Mouse (Mus musculus): ENCODE measurements around the gene Cd200r1. TPM values are rescaled to one million over a fixed set of nuclear protein-coding genes. Genes with fewer than 3 reads are reported as not detected.
"Not testable (repeated sequence)": the region's sequence is repeated elsewhere in the genome, so short reads cannot be mapped to it uniquely, and the experiment has no call there.

The Cd200r1 gene
- polyA plus RNA-seq, 2 experiments = 1.1 to 2.7 TPM

DNA sequence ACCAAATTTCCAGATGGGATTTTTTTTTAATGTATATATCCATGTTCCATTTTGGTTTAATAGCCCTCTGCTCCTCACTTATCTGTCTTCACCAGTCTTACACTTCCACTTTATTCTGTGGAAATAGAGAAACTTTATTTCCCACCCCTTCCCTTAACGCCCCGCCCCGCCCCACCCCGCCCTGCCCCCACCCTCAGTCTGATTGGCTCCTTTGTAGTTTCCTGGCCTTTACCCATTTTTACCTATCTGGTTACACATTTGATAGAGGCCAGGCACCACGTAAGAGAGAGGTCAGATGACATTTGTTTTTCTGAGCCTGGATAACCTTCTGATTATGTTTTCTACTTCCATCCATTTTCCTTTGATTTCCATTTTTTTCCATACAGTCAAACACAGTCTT, 14.0 kb downstream of the Cd200r1 start:
- Histone ChIP-seq H3K36me3 (ENCODE audit: control insufficient read depth, insufficient read depth, low read length) (no peaks in the 10 kb centered on the region), H3K9ac (ENCODE audit: low read depth, low read length, severe bottlenecking) (no peak overlapping the region), H3K9me3 (ENCODE audit: control insufficient read depth, low read length) (no peaks in the 10 kb centered on the region), H3K4me2 (replicated peaks; ENCODE audit: low read depth, low read length, severe bottlenecking) (no peak overlapping the region), H3K4me1 (ENCODE audit: control insufficient read depth, insufficient read depth, low read length) (no peaks in the 10 kb centered on the region), H3K27me3 (ENCODE audit: control insufficient read depth, insufficient read depth, low read length) (no peaks in the 10 kb centered on the region), H3K4me3 (replicated peaks; ENCODE audit: low read length) (no peak overlapping the region), H3K27ac (replicated peaks; ENCODE audit: low read depth, low read length) (no peak overlapping the region)
- ATAC-seq (ENCODE audit: low FRiP score, low read depth) (no peak), DNase-seq (ENCODE audit: low spot score) (no peak)
- 81% methylated on average over 5 of the region's 5 CpGs for WGBS
- TF ChIP-seq POLR2A (IDR thresholded peaks at IDR 0.05; ENCODE audit: borderline replicate concordance, extremely low read depth, insufficient read depth, insufficient read length) = no peak

DNA sequence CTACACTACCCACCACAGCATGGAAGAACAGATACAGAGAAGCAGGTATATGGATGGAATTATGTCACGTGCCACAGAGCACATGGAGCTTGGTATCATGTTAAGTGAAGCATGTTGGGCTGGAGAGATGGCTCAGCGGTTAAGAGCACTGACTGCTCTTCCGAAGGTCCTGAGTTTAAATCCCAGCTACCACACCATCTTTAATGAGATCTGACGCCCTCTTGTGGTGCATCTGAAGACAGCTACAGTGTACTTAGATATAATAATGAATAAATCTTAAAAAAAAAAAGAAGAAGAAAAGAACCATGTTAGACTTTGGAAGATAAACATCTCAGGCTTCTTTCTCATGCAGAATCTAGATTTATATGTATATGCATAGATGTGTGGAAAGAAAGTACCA, 15.2 kb downstream of the Cd200r1 start:
- Histone ChIP-seq H3K27me3 (ENCODE audit: control insufficient read depth, insufficient read depth, low read length) (no peaks in the 10 kb centered on the region), H3K36me3 (ENCODE audit: control insufficient read depth, insufficient read depth, low read length) (no peaks in the 10 kb centered on the region), H3K9ac (ENCODE audit: low read depth, low read length, severe bottlenecking) (no peak overlapping the region), H3K4me2 (replicated peaks; ENCODE audit: low read depth, low read length, severe bottlenecking) (no peak overlapping the region), H3K27ac (replicated peaks; ENCODE audit: low read depth, low read length) (no peak overlapping the region), H3K9me3 (ENCODE audit: control insufficient read depth, low read length) (no peaks in the 10 kb centered on the region), H3K4me1 (ENCODE audit: control insufficient read depth, insufficient read depth, low read length) (no peaks in the 10 kb centered on the region), H3K4me3 (replicated peaks; ENCODE audit: low read length) (no peak overlapping the region)
- no peak for DNase-seq (ENCODE audit: low spot score)
- whole genome bisulfite sequencing = 75% methylated on average over 4 of the region's 4 CpGs
- no peak for TF ChIP-seq POLR2A (IDR thresholded peaks at IDR 0.05; ENCODE audit: borderline replicate concordance, extremely low read depth, insufficient read depth, insufficient read length)
- no peak for ATAC-seq (ENCODE audit: low FRiP score, low read depth)

DNA sequence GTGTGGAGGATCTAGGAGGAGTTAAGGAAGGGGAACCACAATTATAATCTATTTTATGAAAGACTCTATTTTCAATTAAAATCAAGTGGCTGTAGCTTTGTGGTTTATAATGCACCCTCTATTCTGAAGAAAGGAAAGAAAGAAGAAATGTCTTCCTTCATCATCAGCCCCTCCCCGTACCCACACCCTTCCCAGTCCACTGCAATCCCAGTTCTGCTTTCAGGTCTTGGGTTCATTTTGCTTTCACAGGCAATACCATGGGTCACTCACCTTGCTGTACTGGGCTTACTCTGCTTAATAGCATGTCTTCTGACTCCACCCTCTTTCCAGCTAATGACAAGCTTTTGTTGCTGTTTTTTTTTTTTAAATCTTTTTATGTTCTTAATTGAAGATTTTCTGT, 21.4 kb downstream of the Cd200r1 start:
- H3K9me3 ChIP-seq (ENCODE audit: control insufficient read depth, low read length) = no peaks in the 10 kb centered on the region
- H3K4me3 ChIP-seq (replicated peaks; ENCODE audit: low read length) = no peak overlapping the region
- H3K36me3 ChIP-seq (ENCODE audit: control insufficient read depth, insufficient read depth, low read length) = no peaks in the 10 kb centered on the region
- no peak for ATAC-seq (ENCODE audit: low FRiP score, low read depth)
- TF ChIP-seq POLR2A (IDR thresholded peaks at IDR 0.05; ENCODE audit: borderline replicate concordance, extremely low read depth, insufficient read depth, insufficient read length) = no peak
- no peak overlapping the region for H3K4me2 ChIP-seq (replicated peaks; ENCODE audit: low read depth, low read length, severe bottlenecking)
- 84% methylated on average over 1 of the region's 1 CpGs for WGBS
- H3K27ac ChIP-seq (replicated peaks; ENCODE audit: low read depth, low read length) = no peak overlapping the region
- H3K4me1 ChIP-seq (ENCODE audit: control insufficient read depth, insufficient read depth, low read length) = no peaks in the 10 kb centered on the region
- H3K27me3 ChIP-seq (ENCODE audit: control insufficient read depth, insufficient read depth, low read length) = no peaks in the 10 kb centered on the region
- DNase-seq (ENCODE audit: low spot score) = no peak
- H3K9ac ChIP-seq (ENCODE audit: low read depth, low read length, severe bottlenecking) = no peak overlapping the region

DNA sequence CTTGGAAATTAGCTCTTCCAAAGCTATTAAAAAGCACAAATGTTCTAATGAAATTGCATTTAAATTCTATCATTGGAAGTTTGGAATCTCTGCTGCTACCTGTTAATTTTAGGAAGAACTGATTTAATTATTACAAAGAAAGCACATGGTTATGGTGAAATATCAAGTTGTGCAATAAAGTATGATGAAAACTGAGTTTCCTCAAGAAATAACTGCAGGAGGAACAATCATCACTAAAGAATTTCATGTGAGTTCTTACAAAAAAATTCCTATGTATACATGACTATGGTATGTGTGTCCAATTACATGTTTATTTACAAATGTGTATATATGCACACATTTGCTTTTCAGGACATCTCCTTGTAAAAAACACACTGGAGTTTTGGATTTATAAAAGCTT, 28.9 kb downstream of the Cd200r1 start:
- no peaks in the 10 kb centered on the region for H3K27me3 ChIP-seq (ENCODE audit: control insufficient read depth, insufficient read depth, low read length)
- H3K4me3 ChIP-seq (replicated peaks; ENCODE audit: low read length) = no peak overlapping the region
- DNase-seq (ENCODE audit: low spot score) (no peak), ATAC-seq (ENCODE audit: low FRiP score, low read depth) (no peak)
- no peak for TF ChIP-seq POLR2A (IDR thresholded peaks at IDR 0.05; ENCODE audit: borderline replicate concordance, extremely low read depth, insufficient read depth, insufficient read length)
- H3K36me3 ChIP-seq (ENCODE audit: control insufficient read depth, insufficient read depth, low read length) = no peaks in the 10 kb centered on the region
- H3K9ac ChIP-seq (ENCODE audit: low read depth, low read length, severe bottlenecking) = no peak overlapping the region
- H3K27ac ChIP-seq (replicated peaks; ENCODE audit: low read depth, low read length) = no peak overlapping the region
- H3K9me3 ChIP-seq (ENCODE audit: control insufficient read depth, low read length) = no peaks in the 10 kb centered on the region
- no peaks in the 10 kb centered on the region for H3K4me1 ChIP-seq (ENCODE audit: control insufficient read depth, insufficient read depth, low read length)
- no peak overlapping the region for H3K4me2 ChIP-seq (replicated peaks; ENCODE audit: low read depth, low read length, severe bottlenecking)

DNA sequence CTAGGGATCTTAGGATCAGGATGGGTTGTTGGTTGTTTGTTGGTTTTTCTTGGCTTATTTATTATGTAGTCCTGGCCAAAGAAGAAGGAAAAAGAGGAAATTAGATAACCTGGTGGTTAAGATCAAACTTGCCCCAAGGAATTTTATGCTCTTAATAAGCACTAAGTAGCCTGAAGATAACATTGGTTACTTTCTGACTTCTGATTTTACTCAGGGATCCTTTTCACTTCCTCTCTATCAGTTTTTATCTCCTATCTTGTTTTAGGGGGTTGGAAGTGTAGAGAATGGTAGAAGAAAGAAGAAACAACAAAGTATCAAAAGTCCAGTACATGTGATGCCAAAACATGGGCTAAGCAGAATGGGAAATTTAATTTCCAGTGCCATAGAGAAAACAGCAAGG, 40.4 kb downstream of the Cd200r1 start:
- TF ChIP-seq POLR2A (IDR thresholded peaks at IDR 0.05; ENCODE audit: borderline replicate concordance, extremely low read depth, insufficient read depth, insufficient read length) = no peak
- no peak for ATAC-seq (ENCODE audit: low FRiP score, low read depth)

DNA sequence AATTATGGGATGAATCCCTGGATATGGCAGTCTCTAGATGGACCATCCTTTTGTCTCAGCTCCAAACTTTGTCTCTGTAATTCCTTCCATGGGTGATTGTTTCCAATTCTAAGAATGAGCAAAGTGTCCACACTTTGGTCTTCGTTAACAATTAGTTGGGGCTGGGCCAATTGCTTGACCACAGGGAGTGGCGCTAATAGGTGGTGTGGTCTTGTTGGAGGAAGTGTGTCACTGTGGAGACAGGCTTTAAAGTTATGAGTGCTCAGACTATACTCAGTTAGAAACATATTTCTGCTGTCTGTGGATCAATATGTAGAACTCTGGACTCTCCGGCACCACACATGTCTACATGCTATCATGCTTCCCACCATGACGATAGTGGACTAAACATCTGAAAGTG, 44.7 kb downstream of the Cd200r1 start:
- H3K4me3 ChIP-seq (replicated peaks; ENCODE audit: low read length); H3K36me3 ChIP-seq (ENCODE audit: control insufficient read depth, insufficient read depth, low read length); DNase-seq (ENCODE audit: low spot score); H3K9ac ChIP-seq (ENCODE audit: low read depth, low read length, severe bottlenecking); H3K27ac ChIP-seq (replicated peaks; ENCODE audit: low read depth, low read length); H3K9me3 ChIP-seq (ENCODE audit: control insufficient read depth, low read length); H3K27me3 ChIP-seq (ENCODE audit: control insufficient read depth, insufficient read depth, low read length); H3K4me2 ChIP-seq (replicated peaks; ENCODE audit: low read depth, low read length, severe bottlenecking); H3K4me1 ChIP-seq (ENCODE audit: control insufficient read depth, insufficient read depth, low read length); ATAC-seq (ENCODE audit: low FRiP score, low read depth): not testable (repeated sequence)
- WGBS = 93% methylated on average over 4 of the region's 4 CpGs

More for the DNA sequence above, 40.4 kb downstream of the Cd200r1 start:
- no peak overlapping the region for H3K4me2 ChIP-seq (replicated peaks; ENCODE audit: low read depth, low read length, severe bottlenecking)
- no peaks in the 10 kb centered on the region for H3K9me3 ChIP-seq (ENCODE audit: control insufficient read depth, low read length)
- DNase-seq (ENCODE audit: low spot score) = no peak
- H3K4me3 ChIP-seq (replicated peaks; ENCODE audit: low read length) = no peak overlapping the region
- no peaks in the 10 kb centered on the region for H3K27me3 ChIP-seq (ENCODE audit: control insufficient read depth, insufficient read depth, low read length)
- H3K36me3 ChIP-seq (ENCODE audit: control insufficient read depth, insufficient read depth, low read length) = no peaks in the 10 kb centered on the region
- no peak overlapping the region for H3K27ac ChIP-seq (replicated peaks; ENCODE audit: low read depth, low read length)
- no peaks in the 10 kb centered on the region for H3K4me1 ChIP-seq (ENCODE audit: control insufficient read depth, insufficient read depth, low read length)
- H3K9ac ChIP-seq (ENCODE audit: low read depth, low read length, severe bottlenecking) = no peak overlapping the region
